Mouse (Mus musculus) v-Abl transformed pro-B cells (cell line): Measurements from ENCODE around the gene Plac8.

ENCODE experiments used
- in situ Hi-C, 2 experiments: fragments of 400-800 bp; cut with MboI; formaldehyde crosslinking; loops; one replicate each; pipeline ENCODE4 v1.15.1; 2025; ENCODE audit not compliant: unreplicated experiment in 2 of 2

Plac8 gene

GRCm38 (mm10) chr5:100548236-100548635, 23.8 kb downstream of the Plac8 start:
- in situ Hi-C loops, result loop anchor here (5.0 to 25.0 kb wide), 5 partner anchors 114 to 1514 kb away; partner anchors contain the start of gene Wdfy3 (in 1 of the 2)

GRCm38 (mm10) chr5:100546294-100547080, 25.6 kb downstream of the Plac8 start:
- in situ Hi-C loops, result loop anchor here (5.0 to 25.0 kb wide), 5 partner anchors 116 to 1516 kb away; partner anchors contain the start of gene Wdfy3 (in 1 of the 2)

- in situ Hi-C loops, result loop anchor here (10.0 to 25.0 kb wide), 4 partner anchors 52 to 1526 kb away; partner anchors contain the start of gene Wdfy3 (in 1 of the 2)
Observed at GRCm38 (mm10) chr5:100536638-100537037, 35.4 kb downstream of the Plac8 start.

- in situ Hi-C loops, result loop anchor here (10.0 to 25.0 kb wide), 4 partner anchors 51 to 1526 kb away; partner anchors contain the start of gene Wdfy3 (in 1 of the 2)
Observed at GRCm38 (mm10) chr5:100535826-100536225, 36.2 kb downstream of the Plac8 start.

GRCm38 (mm10) chr5:100526164-100526563, 45.9 kb downstream of the Plac8 start:
- in situ Hi-C loops, result loop anchor here in 1 of 2 experiments (25.0 kb wide), 1 partner anchor 1536 kb away; the partner anchor contains the start of gene Wdfy3

GRCm38 (mm10) chr5:100525620-100526019, 46.4 kb downstream of the Plac8 start:
- in situ Hi-C loops, result loop anchor here in 1 of 2 experiments (25.0 kb wide), 1 partner anchor 1537 kb away; the partner anchor contains the start of gene Wdfy3

GRCm38 (mm10) chr5:100524921-100525320, 47.1 kb downstream of the Plac8 start:
- in situ Hi-C loops, result loop anchor here in 1 of 2 experiments (25.0 kb wide), 1 partner anchor 1537 kb away; the partner anchor contains the start of gene Wdfy3

- in situ Hi-C loops, result no loop called here
Observed at GRCm38 (mm10) chr5:100523331-100523730, 48.7 kb downstream of the Plac8 start.

- in situ Hi-C loops, result no loop called here
Observed at GRCm38 (mm10) chr5:100520223-100520622, 51.8 kb downstream of the Plac8 start.

GRCm38 (mm10) chr5:100519027-100519411, 53.0 kb downstream of the Plac8 start:
- in situ Hi-C loops, result loop anchor here (5.0 to 10.0 kb wide), 2 partner anchors 84 to 102 kb away; partner anchors contain the start of gene Sec31a (in 1 of the 2)

- in situ Hi-C loops, result loop anchor here (5.0 to 10.0 kb wide), 2 partner anchors 84 to 101 kb away; partner anchors contain the start of gene Sec31a (in 1 of the 2)
Observed at GRCm38 (mm10) chr5:100518049-100519026, 53.7 kb downstream of the Plac8 start, which contains the start of gene Cops4. TSS of gene Cops4 (plus strand) at chr5:100518309.

GRCm38 (mm10) chr5:100512576-100512975, 59.5 kb downstream of the Plac8 start:
- in situ Hi-C loops, result loop anchor here in 1 of 2 experiments (10.0 kb wide), 1 partner anchor 78 kb away; no protein-coding TSS in a partner anchor

- in situ Hi-C loops, result no loop called here
Observed at GRCm38 (mm10) chr5:100509247-100509646, 62.8 kb downstream of the Plac8 start.
